Mouse (Mus musculus) mouse trophoblast stem cell (cell line): ENCODE results near the gene Ttyh1.

Experiments
- in situ Hi-C, 2 experiments: fragments of 300-500 bp; cut with MseI, MboI; formaldehyde crosslinking; loops; 2 replicates in 1 of 2; 3 replicates in 1 of 2; pipeline ENCODE4 v1.15.1; 2025

Gene Ttyh1

GRCm38 (mm10) chr7:4122076-4122768 is 3.0 kb downstream of the Ttyh1 start:
- in situ Hi-C loops: loop anchor here in 1 of 2 experiments (10.0 to 25.0 kb wide), 2 partner anchors 310 to 313 kb away; no protein-coding TSS in a partner anchor

GRCm38 (mm10) chr7:4122783-4123182 is 3.6 kb downstream of the Ttyh1 start:
- in situ Hi-C loops: loop anchor here in 1 of 2 experiments (10.0 to 25.0 kb wide), 2 partner anchors 310 to 312 kb away; no protein-coding TSS in a partner anchor

DNA sequence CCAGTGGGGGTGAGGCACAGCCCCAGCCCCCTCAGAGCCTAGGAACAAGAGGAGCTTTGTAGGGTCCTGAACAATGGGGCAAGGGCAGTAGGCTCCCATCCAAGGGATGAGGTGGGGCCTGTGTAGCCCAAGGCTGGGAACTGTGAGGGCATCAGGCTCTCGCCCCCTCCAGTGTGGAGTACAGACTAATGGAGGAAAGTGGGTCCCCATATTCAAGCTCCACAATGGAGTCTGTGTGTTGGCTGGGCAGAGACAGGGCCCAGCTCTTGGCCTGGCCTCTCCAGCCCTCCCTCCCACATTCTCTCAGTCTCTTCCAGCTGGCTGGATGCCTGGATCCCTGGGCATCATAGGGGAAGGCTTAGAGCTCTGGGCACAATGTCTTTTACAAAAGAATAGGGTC is 4.5 kb downstream of the Ttyh1 start:
- in situ Hi-C loops: loop anchor here in 1 of 2 experiments (10.0 to 25.0 kb wide), 2 partner anchors 311 kb away; no protein-coding TSS in a partner anchor

GRCm38 (mm10) chr7:4124315-4124759 is 5.1 kb downstream of the Ttyh1 start:
- in situ Hi-C loops: loop anchor here in 1 of 2 experiments (10.0 to 25.0 kb wide), 2 partner anchors 310 to 312 kb away; no protein-coding TSS in a partner anchor

DNA sequence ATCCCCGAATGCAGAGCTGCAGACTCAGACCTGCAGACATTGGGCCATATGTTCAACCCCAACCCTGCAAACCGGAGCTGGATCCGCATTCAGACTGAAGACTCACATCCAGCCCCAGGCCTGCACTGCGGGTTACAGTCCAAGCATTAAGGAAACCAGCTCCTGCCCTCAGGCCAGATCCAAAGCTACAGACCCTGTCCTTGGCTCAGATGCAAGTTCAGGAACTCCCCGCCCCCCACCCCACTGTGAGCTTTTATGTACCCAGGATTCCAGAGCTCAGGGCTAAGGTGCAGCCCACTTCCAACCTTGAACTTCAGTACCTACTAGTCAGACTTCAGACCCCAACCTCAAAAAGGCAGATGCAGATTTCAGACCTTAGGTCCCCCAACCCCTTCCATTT is 5.6 kb downstream of the Ttyh1 start:
- in situ Hi-C loops: loop anchor here (5.0 to 25.0 kb wide), 4 partner anchors 310 to 413 kb away; partner anchors contain the start of genes Pirb (in 1 of the 2) and Rps9 (in 1 of the 2)

GRCm38 (mm10) chr7:4125306-4125705 is 6.1 kb downstream of the Ttyh1 start:
- in situ Hi-C loops: loop anchor here (5.0 to 25.0 kb wide), 3 partner anchors 309 to 413 kb away; partner anchors contain the start of genes Pirb (in 1 of the 2) and Rps9 (in 1 of the 2)

- in situ Hi-C loops: loop anchor here (5.0 to 25.0 kb wide), 3 partner anchors 308 to 415 kb away; partner anchors contain the start of genes Pirb (in 1 of the 2) and Rps9 (in 1 of the 2)
These were observed 8.0 kb downstream of the Ttyh1 start for GRCm38 (mm10) chr7:4126992-4127785.

- in situ Hi-C loops: loop anchor here (5.0 to 25.0 kb wide), 3 partner anchors 307 to 416 kb away; partner anchors contain the start of genes Pirb (in 1 of the 2) and Rps9 (in 1 of the 2)
These were observed 8.7 kb downstream of the Ttyh1 start for GRCm38 (mm10) chr7:4127894-4128293.

- in situ Hi-C loops: loop anchor here (5.0 to 25.0 kb wide), 3 partner anchors 306 to 417 kb away; partner anchors contain the start of genes Pirb (in 1 of the 2) and Rps9 (in 1 of the 2)
These were observed 9.7 kb downstream of the Ttyh1 start for GRCm38 (mm10) chr7:4128860-4129259.

DNA sequence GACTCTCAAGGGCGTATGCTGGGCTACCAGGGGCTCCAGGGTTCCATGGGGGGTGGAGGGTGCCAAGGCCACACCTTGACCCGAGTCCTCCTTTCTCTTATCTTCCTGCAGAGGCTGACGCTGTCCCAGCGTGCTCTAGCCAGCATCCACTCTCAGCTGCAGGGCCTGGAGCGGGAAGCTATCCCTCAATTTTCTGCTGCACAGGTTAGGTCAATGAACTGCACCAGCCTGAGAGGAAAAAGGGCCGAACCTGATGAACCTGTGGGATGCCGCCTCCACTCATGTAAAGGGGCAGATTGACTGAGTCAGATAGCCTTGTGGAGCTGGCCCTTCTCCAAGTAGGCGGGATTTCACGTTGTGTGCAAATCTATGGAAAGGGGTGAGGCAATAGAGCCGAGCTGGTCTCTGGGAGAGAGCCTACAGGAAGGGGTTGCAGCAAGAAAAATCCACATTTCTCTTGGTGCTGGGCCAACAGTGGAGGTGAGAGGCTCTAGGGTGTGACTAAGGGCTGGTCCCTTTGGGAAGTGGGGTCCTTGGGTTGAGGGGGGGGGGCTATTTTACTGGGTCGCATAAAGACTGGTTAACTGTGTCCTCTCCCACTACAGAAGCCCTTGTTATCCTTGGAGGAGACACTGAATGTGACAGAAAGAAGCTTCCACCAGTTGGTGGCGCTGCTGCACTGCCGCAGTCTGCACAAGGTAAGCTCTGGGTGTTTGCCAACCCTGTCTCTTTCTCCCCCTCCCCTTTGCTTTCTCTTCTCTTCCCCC is 11.7 kb downstream of the Ttyh1 start:
- in situ Hi-C loops: loop anchor here in 1 of 2 experiments (25.0 kb wide), 1 partner anchor 419 kb away; the partner anchor contains the start of genes Pirb and Rps9

GRCm38 (mm10) chr7:4131964-4132363 is 12.8 kb downstream of the Ttyh1 start:
- in situ Hi-C loops: loop anchor here in 1 of 2 experiments (25.0 kb wide), 1 partner anchor 420 kb away; the partner anchor contains the start of genes Pirb and Rps9

- in situ Hi-C loops: loop anchor here in 1 of 2 experiments (25.0 kb wide), 1 partner anchor 420 kb away; the partner anchor contains the start of genes Pirb and Rps9
These were observed 13.4 kb downstream of the Ttyh1 start for GRCm38 (mm10) chr7:4132581-4132980.

- in situ Hi-C loops: loop anchor here in 1 of 2 experiments (25.0 kb wide), 1 partner anchor 421 kb away; the partner anchor contains the start of genes Pirb and Rps9
These were observed 13.8 kb downstream of the Ttyh1 start for GRCm38 (mm10) chr7:4132998-4133397.

GRCm38 (mm10) chr7:4134911-4135310 is 15.7 kb downstream of the Ttyh1 start:
- in situ Hi-C loops: loop anchor here in 1 of 2 experiments (25.0 kb wide), 1 partner anchor 423 kb away; the partner anchor contains the start of genes Pirb and Rps9

DNA sequence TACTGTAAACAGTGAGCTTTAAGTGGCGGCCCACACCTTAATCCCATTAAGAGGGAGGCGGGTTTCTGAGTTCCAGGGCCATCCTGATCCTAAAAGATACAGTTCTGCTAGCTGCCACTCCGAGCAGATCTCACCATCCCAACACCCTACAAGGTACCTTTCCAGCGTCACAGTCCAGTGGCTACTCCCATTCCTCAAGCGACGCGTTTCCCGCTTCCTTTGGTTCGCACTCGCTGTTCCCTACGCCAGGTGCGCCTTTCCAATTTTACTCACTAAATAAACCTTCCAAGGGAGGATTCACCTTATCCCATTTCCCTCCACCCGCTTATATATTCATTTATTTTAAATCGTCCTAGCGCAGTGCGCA is 17.2 kb downstream of the Ttyh1 start:
- in situ Hi-C loops: loop anchor here in 1 of 2 experiments (25.0 kb wide), 1 partner anchor 424 kb away; the partner anchor contains the start of genes Pirb and Rps9

DNA sequence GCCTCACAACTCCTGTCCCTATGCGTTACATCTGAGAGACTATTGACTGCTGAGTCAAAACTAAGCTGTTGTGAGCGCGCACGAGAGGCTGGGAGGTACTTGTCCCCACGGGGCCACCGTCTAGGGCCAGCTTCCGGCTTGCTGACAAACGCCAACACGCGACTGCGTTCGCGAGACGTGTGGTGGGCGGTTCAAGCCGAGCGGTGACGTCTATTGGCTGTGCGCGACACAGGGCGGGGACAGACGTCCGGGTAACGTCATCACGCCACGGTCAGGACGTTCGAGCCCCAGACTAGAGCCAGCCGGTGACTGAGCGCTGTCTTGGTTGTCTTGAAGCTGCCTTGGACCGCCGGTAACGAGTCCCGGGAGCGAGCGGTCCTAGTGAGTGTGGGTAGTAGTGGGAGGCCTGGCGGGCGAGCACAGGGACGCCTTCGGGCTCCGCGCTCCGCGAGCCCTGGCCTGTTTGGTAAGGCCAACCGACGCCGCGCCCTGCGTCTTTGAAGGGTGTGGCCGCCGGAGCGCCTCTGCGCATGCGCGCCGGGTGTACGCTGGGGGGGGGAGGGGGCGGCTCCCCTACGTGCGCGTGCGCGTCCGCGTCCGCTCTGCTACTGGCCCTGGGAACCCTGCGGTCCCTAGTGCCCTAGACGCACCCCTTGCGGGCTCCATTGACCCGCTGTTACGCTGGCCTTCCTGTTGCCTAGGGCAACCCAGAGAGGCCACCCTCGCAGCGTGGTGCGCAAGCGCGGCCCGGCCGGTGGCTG is 17.7 kb downstream of the Ttyh1 start, which contains the start of gene Leng8:
Gene Leng8, plus strand, starts transcription at position 269 of the 761 bp plus-strand sequence.
- in situ Hi-C loops: loop anchor here in 1 of 2 experiments (25.0 kb wide), 1 partner anchor 425 kb away; the partner anchor contains the start of genes Pirb and Rps9

- in situ Hi-C loops: loop anchor here in 1 of 2 experiments (25.0 kb wide), 1 partner anchor 425 kb away; the partner anchor contains the start of genes Pirb and Rps9
These were observed 18.5 kb downstream of the Ttyh1 start for GRCm38 (mm10) chr7:4137746-4138145.

GRCm38 (mm10) chr7:4138181-4138580 is 19.0 kb downstream of the Ttyh1 start:
- in situ Hi-C loops: loop anchor here in 1 of 2 experiments (25.0 kb wide), 1 partner anchor 426 kb away; the partner anchor contains the start of genes Pirb and Rps9

- in situ Hi-C loops: loop anchor here in 1 of 2 experiments (25.0 kb wide), 1 partner anchor 426 kb away; the partner anchor contains the start of genes Pirb and Rps9
These were observed 19.5 kb downstream of the Ttyh1 start for GRCm38 (mm10) chr7:4138671-4139070.
